Mouse (Mus musculus): ENCODE results near the gene Pcdh9.

DNA sequence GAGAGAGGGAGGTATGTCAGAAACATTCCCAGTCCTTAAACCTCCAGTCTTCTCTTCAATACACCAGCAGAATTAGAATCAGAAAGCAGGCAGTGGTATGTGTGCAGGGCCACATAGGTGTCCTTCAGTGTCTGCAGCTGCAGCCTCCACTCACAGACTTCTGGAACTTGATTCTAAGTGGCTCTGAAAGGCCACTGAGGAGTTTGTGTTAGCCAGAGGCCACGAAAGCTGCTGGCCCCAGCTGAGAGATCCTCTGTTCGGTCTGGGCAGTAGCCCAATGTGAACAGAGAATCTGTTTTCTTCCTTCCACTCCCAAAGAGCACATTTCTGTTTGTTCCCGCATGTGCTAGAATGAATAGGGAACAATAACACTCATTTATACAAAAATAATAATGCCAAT lies 346.9 kb downstream of the Pcdh9 start:
- no peak for TF ChIP-seq POLR2A (IDR thresholded peaks at IDR 0.05; ENCODE audit: low read depth, low read length)
- TF ChIP-seq CTCF (IDR thresholded peaks at IDR 0.05; ENCODE audit: extremely low read depth, insufficient read length, insufficient replicate concordance, low read depth, low read length) = no peak

Measured in small intestine, adult 2 months (tissue).